Mouse (Mus musculus): Measurements from ENCODE around the gene Camk1g. TPM values are rescaled to one million over a fixed set of nuclear protein-coding genes. Genes with fewer than 3 reads are reported as not detected.

Camk1g gene
- total RNA-seq, 2 experiments from 2014 or later = 30.7 to 37.8 TPM

- no peak for DNase-seq (ENCODE audit: low spot score in 2 of 2)
These were observed 60.1 kb downstream of the Camk1g start for GRCm38 (mm10) chr1:193309785-193310518.

DNA sequence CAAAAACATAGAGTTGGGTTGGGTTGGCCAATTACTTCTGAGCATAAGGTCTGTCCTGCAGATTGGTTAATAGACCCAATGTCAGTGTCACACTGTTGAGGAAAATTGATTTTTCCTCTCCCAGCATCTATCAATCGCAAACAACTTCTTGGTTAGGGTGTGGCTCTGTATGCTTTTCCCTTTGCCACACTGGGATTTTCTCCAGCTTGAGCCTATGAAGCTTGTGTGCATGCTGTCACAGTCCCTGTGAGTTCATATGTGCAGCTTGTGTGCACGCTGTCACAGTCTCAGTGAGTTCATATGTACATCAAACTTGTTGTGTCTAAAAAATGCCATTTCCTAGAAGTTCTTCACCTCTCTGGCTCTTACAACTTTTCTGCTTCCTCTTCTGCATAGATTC lies 63.3 kb downstream of the Camk1g start:
- no peak for DNase-seq (ENCODE audit: low spot score in 2 of 2)

- peak in 1 of 2 experiments; percentile 67 for DNase-seq (ENCODE audit: low spot score in 2 of 2)
These were observed 64.7 kb downstream of the Camk1g start for GRCm38 (mm10) chr1:193305386-193305785.

DNA sequence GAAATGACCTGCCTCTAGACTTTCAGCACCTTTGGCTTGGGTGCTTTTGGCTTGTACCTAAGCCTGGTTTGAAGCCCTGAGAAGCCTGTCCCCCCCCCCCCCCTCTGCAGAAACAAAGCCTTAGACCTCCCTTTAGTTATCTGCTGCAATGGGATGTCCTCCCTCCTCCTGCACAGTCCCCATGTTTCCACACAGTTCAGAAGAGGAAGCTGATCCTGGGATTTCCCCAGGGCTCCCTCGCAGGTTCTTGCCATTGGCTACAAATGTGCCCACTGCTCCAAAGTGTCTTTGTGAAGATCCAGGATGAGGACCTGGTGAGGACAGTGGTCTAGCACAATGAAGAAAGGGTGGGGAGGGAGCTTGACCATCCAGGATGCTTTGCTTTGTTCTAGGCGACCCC lies 67.0 kb downstream of the Camk1g start:
- DNase-seq (ENCODE audit: low spot score in 2 of 2) = no peak

GRCm38 (mm10) chr1:193302093-193302405 lies 68.0 kb downstream of the Camk1g start:
- DNase-seq (ENCODE audit: low spot score in 2 of 2) = no peak

GRCm38 (mm10) chr1:193301216-193302092 lies 68.6 kb downstream of the Camk1g start:
- no peak for DNase-seq (ENCODE audit: low spot score in 2 of 2)

GRCm38 (mm10) chr1:193299995-193300394 lies 70.1 kb downstream of the Camk1g start:
- DNase-seq (ENCODE audit: low spot score in 2 of 2) = no peak

DNA sequence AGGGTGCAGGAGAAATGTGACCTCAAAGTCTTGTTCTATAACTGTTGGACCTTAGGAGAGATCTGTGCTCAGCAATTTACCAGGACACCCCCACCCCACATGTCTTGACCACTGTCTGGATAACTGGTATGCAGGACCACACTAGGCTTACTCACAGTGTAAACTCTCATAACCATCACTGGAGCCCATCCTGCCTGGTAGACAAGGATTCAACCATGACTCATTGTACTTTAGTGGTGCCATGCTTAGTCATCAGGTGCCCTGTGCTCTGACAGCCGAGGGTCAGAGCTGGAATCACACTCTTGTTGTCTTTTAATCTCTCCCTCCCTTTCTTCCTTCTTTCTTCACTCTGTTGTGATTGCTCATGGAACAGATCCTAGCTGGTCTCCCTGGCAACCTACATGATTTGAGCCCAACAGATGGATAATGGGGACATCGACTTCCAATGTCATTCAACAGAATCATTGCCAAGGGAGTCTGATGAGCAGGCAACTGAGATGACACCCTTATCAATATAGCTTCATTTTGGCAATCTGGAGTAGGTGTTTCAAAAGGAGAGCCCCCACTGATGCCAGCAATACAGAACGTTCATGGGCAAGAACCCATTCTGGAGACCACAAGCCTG lies 71.8 kb downstream of the Camk1g start:
- DNase-seq (ENCODE audit: low spot score in 2 of 2) = peak in 1 of 2 experiments; percentile 25

Other genes with a start within 250 kb of the Camk1g start
- gene Diexf, start 240.0 kb downstream of the Camk1g start, total RNA-seq (2021) = 10 to 100 TPM; 17.4 to 24.1 TPM
- under 1 TPM; 0.45 to 0.65 TPM for gene Irf6, start 217.2 kb downstream of the Camk1g start, total RNA-seq (2021)
- 1 to 10 TPM; 5.1 to 6.7 TPM for gene A130010J15Rik, start 202.3 kb downstream of the Camk1g start, total RNA-seq (2021)
- gene Traf3ip3, start 168.6 kb downstream of the Camk1g start, total RNA-seq (2021) = 1 to 10 TPM; 2.1 to 3.6 TPM
- gene Lamb3, start 162.6 kb downstream of the Camk1g start, total RNA-seq (2021) = 1 to 10 TPM in 1 of 2 experiments, under 1 TPM in 1; 0.94 to 1.6 TPM
- gene Hsd11b1, start 106.2 kb downstream of the Camk1g start, total RNA-seq (2021) = 10 to 100 TPM; 43.1 to 45.9 TPM
- 10 to 100 TPM in 1 of 2 experiments, 1 to 10 TPM in 1; 9.3 to 12.1 TPM for gene G0s2, start 97.1 kb downstream of the Camk1g start, total RNA-seq (2021)